Mouse (Mus musculus) liver, embryonic 15.5 days (tissue): Measurements from ENCODE around the gene Gm11634. TPM values are rescaled to one million over a fixed set of nuclear protein-coding genes. Genes with fewer than 3 reads are reported as not detected.
"Not testable (repeated sequence)": the region's sequence is repeated elsewhere in the genome, so short reads cannot be mapped to it uniquely, and the experiment has no call there.

Experiments used
- ATAC-seq: fragments of 200-750 bp; cut with Nextera tagmentation; 2 replicates; pipeline ENCODE4 v1.8.0; 2017; ENCODE audit warnings: moderate number of reproducible peaks, mild to moderate bottlenecking, moderate library complexity; ENCODE audit not compliant: insufficient read depth
- H3K27ac ChIP-seq: fragments of 300-500 bp; sonication (generic); replicated peaks from 2 replicates; pipeline ENCODE4 v1.5.1; 2015; ENCODE audit warnings: mild to moderate bottlenecking, inconsistent platforms
- H3K27me3 ChIP-seq: fragments of 300-500 bp; sonication (generic); 2 replicates; pipeline ENCODE4 v1.6.1; 2015; ENCODE audit warnings: mild to moderate bottlenecking, inconsistent platforms
- H3K36me3 ChIP-seq: fragments of 300-500 bp; sonication (generic); replicated peaks from 2 replicates; pipeline ENCODE4 v1.6.1; 2015; ENCODE audit warnings: moderate library complexity, mild to moderate bottlenecking, inconsistent platforms
- H3K4me1 ChIP-seq: fragments of 300-500 bp; sonication (generic); replicated peaks from 2 replicates; pipeline ENCODE4 v1.6.1; 2015; ENCODE audit warnings: inconsistent platforms
- H3K4me2 ChIP-seq: fragments of 300-500 bp; sonication (generic); 2 replicates; pipeline ENCODE4 v1.6.1; 2015; ENCODE audit warnings: moderate library complexity, mild to moderate bottlenecking, inconsistent platforms
- H3K4me3 ChIP-seq: fragments of 300-500 bp; sonication (generic); replicated peaks from 2 replicates; pipeline ENCODE4 v1.5.1; 2015; ENCODE audit warnings: mild to moderate bottlenecking, inconsistent platforms
- H3K9ac ChIP-seq: fragments of 300-500 bp; sonication (generic); 2 replicates; pipeline ENCODE4 v1.6.1; 2015; ENCODE audit warnings: moderate library complexity, mild to moderate bottlenecking, inconsistent platforms
- H3K9me3 ChIP-seq: fragments of 300-500 bp; sonication (generic); replicated peaks from 2 replicates; pipeline ENCODE4 v1.6.1; 2016; ENCODE audit warnings: inconsistent platforms
- WGBS: fragments of 180-500 bp; shearing (Covaris S2); methylation state at CpG from one replicate; pipeline ENCODE4 v1.1.7; 2015; ENCODE audit warnings: mixed read lengths; ENCODE audit not compliant: insufficient replicate concordance; 5-methylcytosine and 5-hydroxymethylcytosine counted together
- polyA plus RNA-seq: library from polyadenylated mRNA; unstranded; fragments of >200 nt; fragmentation: Nextera tagmentation; extraction: Ambion mirVana; gene quantifications from 2 replicates; pipeline ENCODE4 v1.2.1, GENCODE M21; 2015

Gm11634 gene
- polyA plus RNA-seq, 1 experiment from 2014 or later: 0.16 TPM

GRCm38 (mm10) chr11:101635660-101636059, 36.6 kb upstream of the Gm11634 start:
- ATAC-seq: no peak
- H3K36me3 ChIP-seq: 0 out of 2 replicates have a peak, but pooled peaks cover 3% of the 10 kb centered on the region
- H3K27ac ChIP-seq: no peak overlapping the region
- no peak overlapping the region for H3K9ac ChIP-seq
- no peaks in the 10 kb centered on the region for H3K9me3 ChIP-seq
- no peak overlapping the region for H3K4me3 ChIP-seq
- peaks cover under 1% of the 10 kb centered on the region; the same call in 1 of the 2 replicates for H3K4me1 ChIP-seq
- peaks cover 11% of the 10 kb centered on the region for H3K27me3 ChIP-seq
- H3K4me2 ChIP-seq: no peak overlapping the region
- WGBS: 72% methylated on average over 10 of the region's 10 CpGs

GRCm38 (mm10) chr11:101628733-101629417, 29.8 kb upstream of the Gm11634 start:
- H3K9ac ChIP-seq, H3K27me3 ChIP-seq, H3K9me3 ChIP-seq, H3K36me3 ChIP-seq, ATAC-seq: not testable (repeated sequence)
- H3K4me2 ChIP-seq: peak overlapping the region; percentile 92
- H3K4me1 ChIP-seq: peaks cover 26% of the 10 kb centered on the region
- peak overlapping the region; percentile 99; the same call in 1 of the 2 replicates for H3K27ac ChIP-seq
- WGBS: 58% methylated on average over 5 of the region's 5 CpGs
- peak overlapping the region; percentile 66 for H3K4me3 ChIP-seq

GRCm38 (mm10) chr11:101627857-101628559, 29.0 kb upstream of the Gm11634 start:
- 0 out of 2 replicates have a peak, but pooled peaks cover 2% of the 10 kb centered on the region for H3K36me3 ChIP-seq
- peak overlapping the region; percentile 72 for H3K9ac ChIP-seq
- H3K4me3 ChIP-seq: peak overlapping the region; percentile 66
- H3K27me3 ChIP-seq: no peaks in the 10 kb centered on the region
- peak overlapping the region; percentile 99 for H3K27ac ChIP-seq
- peak overlapping the region; percentile 92 for H3K4me2 ChIP-seq
- ATAC-seq: no peak; the same call in 1 of the 2 replicates
- peaks cover 26% of the 10 kb centered on the region for H3K4me1 ChIP-seq
- WGBS: under 1% methylated on average over 33 of the region's 33 CpGs
- H3K9me3 ChIP-seq: no peaks in the 10 kb centered on the region

- peak within 1 kb of the TSS; percentile 66 for H3K4me3 ChIP-seq
- peak within 1 kb of the TSS; percentile 99 for H3K27ac ChIP-seq
- H3K36me3 ChIP-seq: no peaks in the 10 kb centered on the region
- under 1% methylated on average over 34 of the region's 34 CpGs for WGBS
- no peaks in the 10 kb centered on the region for H3K9me3 ChIP-seq
- peak within 1 kb of the TSS; percentile 92 for H3K4me2 ChIP-seq
- peaks cover 26% of the 10 kb centered on the region for H3K4me1 ChIP-seq
- peak; percentile 91 for ATAC-seq
- H3K9ac ChIP-seq: peak within 1 kb of the TSS; percentile 72
- H3K27me3 ChIP-seq: no peaks in the 10 kb centered on the region
These were observed 28.2 kb upstream of the Gm11634 start, which contains the start of gene Rdm1 for GRCm38 (mm10) chr11:101626995-101627856. Gene Rdm1, plus strand, starts transcription at chr11:101627195.

- Histone ChIP-seq H3K4me1 (peaks cover 26% of the 10 kb centered on the region), H3K27me3 (no peaks in the 10 kb centered on the region), H3K27ac (peak overlapping the region; percentile 99), H3K9me3 (no peaks in the 10 kb centered on the region), H3K9ac (peak overlapping the region; percentile 72), H3K4me2 (peak overlapping the region; percentile 92), H3K36me3 (no peaks in the 10 kb centered on the region), H3K4me3 (peak overlapping the region; percentile 66)
- 4% methylated on average over 8 of the region's 8 CpGs for WGBS
- ATAC-seq: peak; percentile 9
These were observed 27.6 kb upstream of the Gm11634 start for GRCm38 (mm10) chr11:101626649-101626994.

GRCm38 (mm10) chr11:101620022-101620655, 21.1 kb upstream of the Gm11634 start:
- Histone ChIP-seq H3K27me3 (peaks cover 13% of the 10 kb centered on the region), H3K4me1 (peaks cover 35% of the 10 kb centered on the region)
- not testable (repeated sequence) for H3K4me2 ChIP-seq, ATAC-seq, H3K9me3 ChIP-seq, H3K36me3 ChIP-seq, H3K9ac ChIP-seq, H3K27ac ChIP-seq, H3K4me3 ChIP-seq
- 64% methylated on average over 11 of the region's 11 CpGs for WGBS

GRCm38 (mm10) chr11:101618596-101618995, 19.5 kb upstream of the Gm11634 start:
- Histone ChIP-seq H3K9me3 (no peaks in the 10 kb centered on the region), H3K4me3 (no peak overlapping the region), H3K27me3 (peaks cover 13% of the 10 kb centered on the region), H3K4me2 (no peak overlapping the region), H3K9ac (no peak overlapping the region), H3K36me3 (no peaks in the 10 kb centered on the region), H3K4me1 (peaks cover 48% of the 10 kb centered on the region), H3K27ac (no peak overlapping the region)
- no peak for ATAC-seq
- 75% methylated on average over 3 of the region's 3 CpGs for whole genome bisulfite sequencing

- no peak for ATAC-seq
- H3K36me3 ChIP-seq: no peaks in the 10 kb centered on the region
These were observed 18.8 kb upstream of the Gm11634 start for GRCm38 (mm10) chr11:101617849-101618248.

GRCm38 (mm10) chr11:101616948-101617767, 18.1 kb upstream of the Gm11634 start:
- 0 out of 2 replicates have a peak, but pooled peaks have one; percentile 26 for ATAC-seq
- H3K4me3 ChIP-seq: no peak overlapping the region
- H3K27me3 ChIP-seq: peaks cover 13% of the 10 kb centered on the region
- no peaks in the 10 kb centered on the region for H3K36me3 ChIP-seq
- peak overlapping the region; percentile 42; the same call in 1 of the 2 replicates for H3K27ac ChIP-seq
- H3K4me2 ChIP-seq: peak overlapping the region; percentile 44
- H3K4me1 ChIP-seq: peaks cover 48% of the 10 kb centered on the region
- no peaks in the 10 kb centered on the region for H3K9me3 ChIP-seq
- 24% methylated on average over 18 of the region's 18 CpGs for WGBS
- no peak overlapping the region for H3K9ac ChIP-seq

More at GRCm38 (mm10) chr11:101617849-101618248, 18.8 kb upstream of the Gm11634 start:
- WGBS: 12% methylated on average over 8 of the region's 8 CpGs
- Histone ChIP-seq H3K9ac (no peak overlapping the region), H3K4me1 (peaks cover 48% of the 10 kb centered on the region), H3K27me3 (peaks cover 13% of the 10 kb centered on the region), H3K27ac (no peak overlapping the region), H3K9me3 (no peaks in the 10 kb centered on the region), H3K4me3 (no peak overlapping the region), H3K4me2 (peak overlapping the region; percentile 3; the same call in 1 of the 2 replicates)

- peak overlapping the region; percentile 37 for H3K4me2 ChIP-seq
- H3K9ac ChIP-seq: no peak overlapping the region
- no peak overlapping the region for H3K4me3 ChIP-seq
- peak overlapping the region; percentile 55; the same call in 1 of the 2 replicates for H3K27ac ChIP-seq
- peaks cover 13% of the 10 kb centered on the region for H3K27me3 ChIP-seq
- peaks cover 48% of the 10 kb centered on the region for H3K4me1 ChIP-seq
- H3K9me3 ChIP-seq: no peaks in the 10 kb centered on the region
- ATAC-seq: peak; percentile 53
- no peaks in the 10 kb centered on the region for H3K36me3 ChIP-seq
- 48% methylated on average over 8 of the region's 8 CpGs for WGBS
These were observed 17.0 kb upstream of the Gm11634 start for GRCm38 (mm10) chr11:101616104-101616503.
